Mouse (Mus musculus) heart, postnatal 0 days (tissue): ENCODE results near the gene Slc25a25. TPM values are rescaled to one million over a fixed set of nuclear protein-coding genes. Genes with fewer than 3 reads are reported as not detected.

ENCODE experiments used
- ATAC-seq: fragments of 200-750 bp; cut with Nextera tagmentation; 2 replicates; pipeline ENCODE4 v1.8.0; 2017; ENCODE audit warnings: low read depth, moderate number of reproducible peaks, moderate library complexity; ENCODE audit not compliant: insufficient read depth
- DNase-seq: peaks from one replicate; pipeline ENCODE4 v3.0.0-alpha.2; 2016; ENCODE audit warnings: low spot score
- H3K27ac ChIP-seq: fragments of 300-500 bp; sonication (generic); 2 replicates; pipeline ENCODE4 v1.5.1; 2014; ENCODE audit warnings: low read depth, mild to moderate bottlenecking
- H3K27me3 ChIP-seq: fragments of 300-500 bp; sonication (generic); 2 replicates; pipeline ENCODE4 v1.6.1; 2014; ENCODE audit warnings: low read length, mixed read lengths; ENCODE audit not compliant: control insufficient read depth, insufficient read depth
- H3K36me3 ChIP-seq: fragments of 300-500 bp; sonication (generic); replicated peaks from 2 replicates; pipeline ENCODE4 v1.6.1; 2014; ENCODE audit warnings: low read length, mixed read lengths; ENCODE audit not compliant: control insufficient read depth, insufficient read depth
- H3K4me1 ChIP-seq: fragments of 300-500 bp; sonication (generic); 2 replicates; pipeline ENCODE4 v1.6.1; 2014; ENCODE audit warnings: antibody characterized with exemption; ENCODE audit not compliant: control insufficient read depth, insufficient read depth
- H3K4me2 ChIP-seq: fragments of 300-500 bp; sonication (generic); 2 replicates; pipeline ENCODE4 v1.6.1; 2014; ENCODE audit warnings: low read depth, mild to moderate bottlenecking, low read length, moderate library complexity
- H3K4me3 ChIP-seq: fragments of 300-500 bp; sonication (generic); 2 replicates; pipeline ENCODE4 v1.5.1; 2014; ENCODE audit warnings: low read depth, low read length
- H3K9ac ChIP-seq: fragments of 300-500 bp; sonication (generic); replicated peaks from 2 replicates; pipeline ENCODE4 v1.6.1; 2014; ENCODE audit warnings: low read depth, low read length, mixed read lengths
- H3K9me3 ChIP-seq: fragments of 300-500 bp; sonication (generic); replicated peaks from 2 replicates; pipeline ENCODE4 v1.6.1; 2016; ENCODE audit warnings: low read length; ENCODE audit not compliant: control insufficient read depth
- CTCF ChIP-seq: IDR thresholded peaks from 2 replicates; pipeline ENCODE4 v1.5.1; 2016; ENCODE audit warnings: antibody characterized with exemption, control low read depth, low read depth
- EP300 ChIP-seq: IDR thresholded peaks from 2 replicates; pipeline ENCODE4 v1.6.1; 2016; ENCODE audit warnings: antibody characterized with exemption, low read depth
- WGBS: fragments of 180-500 bp; shearing (Covaris S2); extraction: QIAGEN DNeasy Blood & Tissue Kit; methylation state at CpG from one replicate; pipeline ENCODE4 v1.1.7; 2014; 5-methylcytosine and 5-hydroxymethylcytosine counted together
- polyA plus RNA-seq: library from polyadenylated mRNA; unstranded; fragments of >200 nt; fragmentation: Nextera tagmentation; extraction: Ambion mirVana; gene quantifications from 2 replicates; pipeline ENCODE4 v1.2.1, GENCODE M21; 2015
- total RNA-seq: library from RNA; depleted of rRNA; stranded (reverse); fragments of >200 nt; gene quantifications from 2 replicates; pipeline ENCODE4 v1.2.3, GENCODE M21; 2014; ENCODE audit warnings: low replicate concordance

Slc25a25 gene
- total and polyA plus RNA-seq, 2 experiments from 2014 or later = 6.6 to 12.5 TPM

- Histone ChIP-seq H3K9ac (no peak overlapping the region), H3K27ac (no peak overlapping the region), H3K4me1 (no peaks in the 10 kb centered on the region), H3K4me2 (no peak overlapping the region), H3K4me3 (no peak overlapping the region), H3K27me3 (no peaks in the 10 kb centered on the region), H3K36me3 (peaks cover 58% of the 10 kb centered on the region), H3K9me3 (no peaks in the 10 kb centered on the region)
- DNase-seq (no peak), ATAC-seq (no peak)
- 89% methylated on average over 12 of the region's 12 CpGs for WGBS
- TF ChIP-seq CTCF (no peak), EP300 (no peak)
Measured at GRCm38 (mm10) chr2:32415801-32416200, 35.4 kb downstream of the Slc25a25 start.

- Histone ChIP-seq H3K4me1 (no peaks in the 10 kb centered on the region), H3K36me3 (peaks cover 45% of the 10 kb centered on the region), H3K27ac (no peak overlapping the region), H3K27me3 (no peaks in the 10 kb centered on the region), H3K4me2 (no peak overlapping the region), H3K4me3 (no peak overlapping the region), H3K9me3 (no peaks in the 10 kb centered on the region), H3K9ac (no peak overlapping the region)
- TF ChIP-seq EP300 (no peak), CTCF (no peak)
- DNase-seq = no peak
- 45% methylated on average over 5 of the region's 5 CpGs for WGBS
- no peak for ATAC-seq
Measured at GRCm38 (mm10) chr2:32413936-32414335, 37.3 kb downstream of the Slc25a25 start.

- Histone ChIP-seq H3K9ac (no peak overlapping the region), H3K4me2 (no peak overlapping the region), H3K36me3 (peaks cover 35% of the 10 kb centered on the region), H3K9me3 (no peaks in the 10 kb centered on the region), H3K4me3 (no peak overlapping the region), H3K27me3 (no peaks in the 10 kb centered on the region), H3K27ac (no peak overlapping the region), H3K4me1 (no peaks in the 10 kb centered on the region)
- TF ChIP-seq CTCF = no peak
- no peak for TF ChIP-seq EP300
- ATAC-seq (no peak), DNase-seq (no peak)
- 85% methylated on average over 6 of the region's 6 CpGs for WGBS
Measured at GRCm38 (mm10) chr2:32412742-32413531, 38.3 kb downstream of the Slc25a25 start.

- DNase-seq = no peak
- ATAC-seq = no peak
- no peaks in the 10 kb centered on the region for H3K9me3 ChIP-seq
- no peaks in the 10 kb centered on the region for H3K27me3 ChIP-seq
- H3K9ac ChIP-seq = no peak overlapping the region
- no peak overlapping the region for H3K27ac ChIP-seq
- no peaks in the 10 kb centered on the region for H3K4me1 ChIP-seq
- TF ChIP-seq EP300 (no peak), CTCF (no peak)
- WGBS = 79% methylated on average over 7 of the region's 7 CpGs
- H3K4me3 ChIP-seq = no peak overlapping the region
- H3K36me3 ChIP-seq = peaks cover 19% of the 10 kb centered on the region
- H3K4me2 ChIP-seq = no peak overlapping the region
Measured at GRCm38 (mm10) chr2:32411407-32411806, 39.8 kb downstream of the Slc25a25 start.

GRCm38 (mm10) chr2:32408429-32409424, 42.5 kb downstream of the Slc25a25 start:
- WGBS = 73% methylated on average over 25 of the region's 25 CpGs
- ATAC-seq (no peak), DNase-seq (no peak)
- Histone ChIP-seq H3K4me1 (no peaks in the 10 kb centered on the region), H3K27me3 (no peaks in the 10 kb centered on the region), H3K4me3 (no peak overlapping the region), H3K4me2 (no peak overlapping the region), H3K9ac (no peak overlapping the region), H3K9me3 (no peaks in the 10 kb centered on the region), H3K36me3 (no peaks in the 10 kb centered on the region), H3K27ac (no peak overlapping the region)
- TF ChIP-seq CTCF (no peak), EP300 (no peak)
